Mouse (Mus musculus) forebrain, embryonic 14.5 days (tissue): ENCODE results near the gene Slc15a1. TPM values are rescaled to one million over a fixed set of nuclear protein-coding genes. Genes with fewer than 3 reads are reported as not detected.

Experiments used
- ATAC-seq: fragments of 200-750 bp; cut with Nextera tagmentation; 2 replicates; pipeline ENCODE4 v1.8.0; 2017; ENCODE audit warnings: mild to moderate bottlenecking, moderate library complexity
- DNase-seq: peaks from one replicate; pipeline ENCODE4 v3.0.0-alpha.2; 2015; ENCODE audit warnings: low spot score
- H3K27ac ChIP-seq: fragments of 300-500 bp; sonication (generic); 2 replicates; pipeline ENCODE4 v1.5.1; 2014; ENCODE audit warnings: low read depth, mild to moderate bottlenecking, control low read depth, low read length, moderate library complexity
- H3K27me3 ChIP-seq: fragments of 300-500 bp; sonication (generic); replicated peaks from 2 replicates; pipeline ENCODE4 v1.6.1; 2014; ENCODE audit warnings: low read length, control low read depth, mixed read lengths; ENCODE audit not compliant: control insufficient read depth, insufficient read depth
- H3K36me3 ChIP-seq: fragments of 300-500 bp; sonication (generic); 2 replicates; pipeline ENCODE4 v1.6.1; 2014; ENCODE audit warnings: low read length, control low read depth; ENCODE audit not compliant: control insufficient read depth, insufficient read depth
- H3K4me1 ChIP-seq: fragments of 300-500 bp; sonication (generic); 2 replicates; pipeline ENCODE4 v1.6.1; 2014; ENCODE audit warnings: antibody characterized with exemption, low read length, control low read depth; ENCODE audit not compliant: control insufficient read depth, insufficient read depth
- H3K4me2 ChIP-seq: fragments of 300-500 bp; sonication (generic); 2 replicates; pipeline ENCODE4 v1.6.1; 2014; ENCODE audit warnings: mild to moderate bottlenecking, control low read depth, low read length
- H3K4me3 ChIP-seq: fragments of 300-500 bp; sonication (generic); 2 replicates; pipeline ENCODE4 v1.5.1; 2014; ENCODE audit warnings: low read depth, low read length, control low read depth
- H3K9ac ChIP-seq: fragments of 300-500 bp; sonication (generic); 2 replicates; pipeline ENCODE4 v1.6.1; 2014; ENCODE audit warnings: mild to moderate bottlenecking, low read length, control low read depth, moderate library complexity
- H3K9me3 ChIP-seq: fragments of 300-500 bp; sonication (generic); replicated peaks from 2 replicates; pipeline ENCODE4 v1.6.1; 2016; ENCODE audit warnings: low read length, control low read depth, mixed read lengths; ENCODE audit not compliant: control insufficient read depth
- whole genome bisulfite sequencing: fragments of 180-500 bp; shearing (Covaris S2); extraction: QIAGEN DNeasy Blood & Tissue Kit; methylation state at CpG from one replicate; pipeline ENCODE4 v1.1.7; 2014; 5-methylcytosine and 5-hydroxymethylcytosine counted together
- polyA plus RNA-seq: library from polyadenylated mRNA; unstranded; fragments of >200 nt; fragmentation: Nextera tagmentation; extraction: Ambion mirVana; gene quantifications from 2 replicates; pipeline ENCODE4 v1.2.1, GENCODE M21; 2014

Slc15a1 gene
- polyA plus RNA-seq, 1 experiment from 2014 or later, result not detected

GRCm38 (mm10) chr14:121530853-121531252, 25.8 kb upstream of the Slc15a1 start:
- Histone ChIP-seq H3K9me3 (no peaks in the 10 kb centered on the region), H3K4me1 (no peaks in the 10 kb centered on the region), H3K9ac (no peak overlapping the region), H3K27me3 (no peaks in the 10 kb centered on the region), H3K4me2 (no peak overlapping the region), H3K27ac (no peak overlapping the region), H3K36me3 (no peaks in the 10 kb centered on the region), H3K4me3 (no peak overlapping the region)
- DNase-seq, result no peak
- WGBS, result 87% methylated on average over 9 of the region's 9 CpGs
- ATAC-seq, result no peak

GRCm38 (mm10) chr14:121527883-121528282, 22.8 kb upstream of the Slc15a1 start:
- H3K9me3 ChIP-seq, result no peaks in the 10 kb centered on the region
- no peak overlapping the region for H3K9ac ChIP-seq
- DNase-seq (no peak), ATAC-seq (no peak)
- no peak overlapping the region for H3K4me2 ChIP-seq
- H3K36me3 ChIP-seq, result no peaks in the 10 kb centered on the region
- 78% methylated on average over 3 of the region's 3 CpGs for WGBS
- H3K27ac ChIP-seq, result no peak overlapping the region
- H3K27me3 ChIP-seq, result no peaks in the 10 kb centered on the region
- no peak overlapping the region for H3K4me3 ChIP-seq
- no peaks in the 10 kb centered on the region for H3K4me1 ChIP-seq

GRCm38 (mm10) chr14:121527201-121527600, 22.1 kb upstream of the Slc15a1 start:
- 91% methylated on average over 1 of the region's 1 CpGs for WGBS
- Histone ChIP-seq H3K27ac (no peak overlapping the region), H3K4me1 (no peaks in the 10 kb centered on the region), H3K36me3 (no peaks in the 10 kb centered on the region), H3K9me3 (no peaks in the 10 kb centered on the region), H3K4me3 (no peak overlapping the region), H3K27me3 (no peaks in the 10 kb centered on the region), H3K4me2 (no peak overlapping the region), H3K9ac (no peak overlapping the region)
- no peak for ATAC-seq
- no peak for DNase-seq

DNA sequence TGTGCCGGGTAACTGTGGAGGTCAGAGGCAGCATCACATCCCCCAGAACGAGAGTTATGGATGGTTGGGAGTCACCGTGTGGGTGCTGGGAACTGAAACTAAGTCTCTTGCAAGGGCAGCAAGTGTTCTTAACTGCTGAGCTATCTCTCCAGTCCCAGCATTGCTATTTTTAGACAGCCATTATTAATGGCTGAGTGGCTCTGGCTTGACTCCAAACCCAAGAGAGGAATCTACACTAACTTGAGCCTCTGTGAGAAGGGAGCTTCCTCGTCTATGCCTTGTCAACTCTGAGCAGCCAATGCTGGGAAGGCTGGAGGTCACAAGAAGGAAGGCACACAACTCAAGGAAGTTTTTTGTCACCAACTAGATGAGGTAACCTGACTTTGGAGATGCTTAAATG, 16.7 kb upstream of the Slc15a1 start:
- Histone ChIP-seq H3K4me1 (no peaks in the 10 kb centered on the region), H3K9ac (no peak overlapping the region), H3K9me3 (no peaks in the 10 kb centered on the region), H3K36me3 (no peaks in the 10 kb centered on the region), H3K27me3 (no peaks in the 10 kb centered on the region), H3K27ac (no peak overlapping the region), H3K4me3 (no peak overlapping the region), H3K4me2 (no peak overlapping the region)
- WGBS, result 77% methylated on average over 4 of the region's 4 CpGs
- peak; percentile 41 for DNase-seq
- ATAC-seq, result no peak

GRCm38 (mm10) chr14:121516881-121517280, 11.8 kb upstream of the Slc15a1 start:
- 88% methylated on average over 5 of the region's 5 CpGs for WGBS
- H3K27me3 ChIP-seq, result no peaks in the 10 kb centered on the region
- H3K4me3 ChIP-seq, result no peak overlapping the region
- H3K4me1 ChIP-seq, result no peaks in the 10 kb centered on the region
- H3K36me3 ChIP-seq, result no peaks in the 10 kb centered on the region
- H3K27ac ChIP-seq, result no peak overlapping the region
- no peak for ATAC-seq
- DNase-seq, result no peak
- H3K9ac ChIP-seq, result no peak overlapping the region
- H3K9me3 ChIP-seq, result no peaks in the 10 kb centered on the region
- no peak overlapping the region for H3K4me2 ChIP-seq

GRCm38 (mm10) chr14:121508929-121509328, 3.9 kb upstream of the Slc15a1 start:
- Histone ChIP-seq H3K9me3 (no peaks in the 10 kb centered on the region), H3K27ac (no peak overlapping the region), H3K36me3 (no peaks in the 10 kb centered on the region), H3K4me3 (no peak overlapping the region), H3K4me1 (no peaks in the 10 kb centered on the region; the same call in 1 of the 2 replicates), H3K27me3 (peaks cover 19% of the 10 kb centered on the region), H3K9ac (no peak overlapping the region), H3K4me2 (no peak overlapping the region)
- ATAC-seq (no peak), DNase-seq (no peak)
- 84% methylated on average over 2 of the region's 2 CpGs for WGBS

DNA sequence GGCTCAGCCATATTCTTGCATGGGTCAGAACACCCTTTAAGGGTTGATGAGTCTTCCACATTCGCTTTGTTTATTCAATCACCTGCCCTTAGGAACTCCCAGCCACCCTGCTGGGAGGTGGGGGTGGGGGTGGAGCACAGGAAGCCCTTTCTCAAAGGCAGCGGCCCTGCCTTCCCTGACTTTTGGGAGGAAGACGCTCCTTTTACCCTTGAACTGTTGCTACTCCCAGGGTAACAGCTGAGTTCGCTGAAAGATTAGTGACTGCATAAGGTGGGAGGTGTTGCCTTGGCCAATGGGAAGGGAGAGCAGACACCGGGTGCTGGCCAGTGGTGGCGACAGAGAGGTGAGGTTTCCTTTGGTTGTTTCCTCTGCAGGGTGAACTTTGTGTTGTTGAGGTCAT, 1.3 kb upstream of the Slc15a1 start:
- Histone ChIP-seq H3K4me2 (no peak overlapping the region), H3K36me3 (no peaks in the 10 kb centered on the region), H3K4me3 (no peak overlapping the region), H3K9ac (no peak overlapping the region), H3K4me1 (no peaks in the 10 kb centered on the region; the same call in 1 of the 2 replicates), H3K27me3 (peaks cover 19% of the 10 kb centered on the region), H3K9me3 (no peaks in the 10 kb centered on the region), H3K27ac (no peak overlapping the region)
- WGBS, result 10% methylated on average over 6 of the region's 6 CpGs
- DNase-seq, result no peak
- ATAC-seq, result no peak

GRCm38 (mm10) chr14:121505485-121505860, 421 bp upstream of the Slc15a1 start:
- H3K27me3 ChIP-seq, result peaks cover 19% of the 10 kb centered on the region
- H3K4me3 ChIP-seq, result no peak overlapping the region
- H3K36me3 ChIP-seq, result no peaks in the 10 kb centered on the region
- WGBS, result 21% methylated on average over 9 of the region's 9 CpGs
- no peak for DNase-seq
- no peak overlapping the region for H3K27ac ChIP-seq
- no peak overlapping the region for H3K9ac ChIP-seq
- no peaks in the 10 kb centered on the region for H3K9me3 ChIP-seq
- H3K4me1 ChIP-seq, result no peaks in the 10 kb centered on the region; the same call in 1 of the 2 replicates
- H3K4me2 ChIP-seq, result 0 out of 2 replicates have a peak overlapping the region, but pooled peaks have one; percentile 39
- ATAC-seq, result no peak

- DNase-seq, result no peak
- 82% methylated on average over 2 of the region's 2 CpGs for WGBS
- Histone ChIP-seq H3K36me3 (no peaks in the 10 kb centered on the region), H3K4me3 (no peak overlapping the region), H3K27me3 (peaks cover 8% of the 10 kb centered on the region), H3K4me2 (no peak overlapping the region), H3K9me3 (no peaks in the 10 kb centered on the region), H3K4me1 (no peaks in the 10 kb centered on the region; the same call in 1 of the 2 replicates), H3K9ac (no peak overlapping the region), H3K27ac (no peak overlapping the region)
- ATAC-seq, result no peak
Measured at GRCm38 (mm10) chr14:121500577-121500976, 4.5 kb downstream of the Slc15a1 start.
